Comparison of ENCODE assay signal across 27 mouse cellular contexts in genomic region chr16:53156352-53156751, GRCm38 (mm10).
"Had no signal": no experiment of that assay in that cellular context is flagged by ENCODE, and none has a peak within 500 bp of the region (broad histone marks: within the 10 kb centered on the region; RNA-seq: fewer than 3 reads in every experiment).

No protein-coding gene starts in this region.

- H3K27me3 ChIP-seq: embryonic facial prominence, embryonic 12.5 days; embryonic facial prominence, embryonic 13.5 days; embryonic facial prominence, embryonic 15.5 days; forebrain, embryonic 12.5 days; forebrain, embryonic 15.5 days had no signal

- H3K36me3 ChIP-seq: embryonic facial prominence, embryonic 10.5 days; embryonic facial prominence, embryonic 12.5 days; embryonic facial prominence, embryonic 13.5 days; embryonic facial prominence, embryonic 15.5 days; forebrain, embryonic 10.5 days; forebrain, embryonic 12.5 days; forebrain, embryonic 15.5 days; heart, embryonic 10.5 days had no signal

- H3K9ac ChIP-seq: embryonic facial prominence, embryonic 12.5 days; embryonic facial prominence, embryonic 13.5 days; embryonic facial prominence, embryonic 15.5 days; forebrain, embryonic 12.5 days; forebrain, embryonic 15.5 days had no signal

- ATAC-seq: forebrain, embryonic 15.5 days; forebrain, embryonic 16.5 days had no signal

- H3K4me1 ChIP-seq: embryonic facial prominence, embryonic 10.5 days; embryonic facial prominence, embryonic 12.5 days; embryonic facial prominence, embryonic 13.5 days; embryonic facial prominence, embryonic 15.5 days; forebrain, embryonic 12.5 days; forebrain, embryonic 15.5 days; heart, embryonic 10.5 days had no signal

- H3K4me2 ChIP-seq: embryonic facial prominence, embryonic 12.5 days; embryonic facial prominence, embryonic 13.5 days; embryonic facial prominence, embryonic 15.5 days; forebrain, embryonic 12.5 days; forebrain, embryonic 15.5 days; heart, embryonic 11.5 days had no signal

- H3K9me3 ChIP-seq: embryonic facial prominence, embryonic 10.5 days; embryonic facial prominence, embryonic 12.5 days; embryonic facial prominence, embryonic 13.5 days; embryonic facial prominence, embryonic 15.5 days; forebrain, embryonic 10.5 days; forebrain, embryonic 12.5 days; forebrain, embryonic 15.5 days; heart, embryonic 10.5 days had no signal

- H3K27ac ChIP-seq: embryonic facial prominence, embryonic 10.5 days; embryonic facial prominence, embryonic 12.5 days; embryonic facial prominence, embryonic 13.5 days; embryonic facial prominence, embryonic 15.5 days; forebrain, embryonic 10.5 days; forebrain, embryonic 12.5 days; forebrain, embryonic 15.5 days; gastrocnemius, adult 2 months; heart, adult 2 months; heart, embryonic 10.5 days had no signal

- H3K4me3 ChIP-seq: embryonic facial prominence, embryonic 10.5 days; embryonic facial prominence, embryonic 12.5 days; embryonic facial prominence, embryonic 13.5 days; embryonic facial prominence, embryonic 15.5 days; erythroblast, embryonic 14.5 days; forebrain, embryonic 10.5 days; forebrain, embryonic 12.5 days; forebrain, embryonic 15.5 days; gastrocnemius, adult 2 months; heart, adult 2 months; heart, embryonic 10.5 days had no signal

- DNase-seq: cerebellum, adult 8-10 months; cerebellum, adult 9-10 months; cerebellum, adult 9-11 months; cerebellum, postnatal 10 days; cerebellum, postnatal 14 days; cerebellum, postnatal 25 days; cerebellum, postnatal 36 days; embryo, embryonic 11 days; gastrocnemius, adult 2 months; gastrocnemius, postnatal 10 days; gastrocnemius, postnatal 14 days; gastrocnemius, postnatal 25 days; gastrocnemius, postnatal 36 days; heart, adult 11 months; heart, adult 18-20 months; heart, adult 2 months had no signal
